In genomic region chr7:44819863-44820262, GRCm38 (mm10) we compare ENCODE assay signal across 8 mouse cellular contexts. TPM values are rescaled to one million over a fixed set of nuclear protein-coding genes. Genes with fewer than 3 reads are reported as not detected.
DNase-seq lines count a peak whose midpoint lies in the region; ATAC-seq and TF ChIP-seq lines count a peak whose summit lies in the region.

No protein-coding gene starts in this region.

- peak; percentile 28 to 55 for DNase-seq in heart, adult 2 months
- no peak for DNase-seq in heart, adult 8-10 months (ENCODE audit: low spot score)
- DNase-seq in testis, postnatal 14 days (ENCODE audit: low spot score): no peak
- DNase-seq in right cerebral cortex, adult 18-20 months: no peak
- no peak for DNase-seq in frontal cortex, postnatal 25 days (ENCODE audit: low spot score in 2 of 2)

- H3K4me2 ChIP-seq in heart, embryonic 13.5 days: peak overlapping the region; percentile 86

- no peak for TF ChIP-seq EP300 in heart, adult 2 months (IDR thresholded peaks at IDR 0.05; ENCODE audit: insufficient read depth, low read depth, low read length)

- no peak for TF ChIP-seq CTCF in heart, adult 2 months (IDR thresholded peaks at IDR 0.05)
- no peak for TF ChIP-seq CTCF in testis, adult 2 months (IDR thresholded peaks at IDR 0.05; ENCODE audit: control insufficient read depth, insufficient read depth, insufficient replicate concordance, low read depth, low read length)

- no peaks in the 10 kb centered on the region for H3K9me3 ChIP-seq in heart, embryonic 13.5 days

- no peak for TF ChIP-seq POLR2A in heart, adult 2 months (IDR thresholded peaks at IDR 0.05; ENCODE audit: insufficient read depth, low read depth, low read length)
- TF ChIP-seq POLR2A in testis, adult 2 months (IDR thresholded peaks at IDR 0.05; ENCODE audit: control insufficient read depth, low read depth, low read length): no peak

- no peak for ATAC-seq in heart, embryonic 13.5 days (ENCODE audit: extremely low read depth, insufficient number of reproducible peaks, low FRiP score, low TSS enrichment)

- no peak overlapping the region for H3K9ac ChIP-seq in heart, adult 2 months (ENCODE audit: low read depth, low read length)
- peak overlapping the region; percentile 98 for H3K9ac ChIP-seq in heart, embryonic 13.5 days

- H3K4me3 ChIP-seq in heart, adult 2 months: no peak overlapping the region
- peak overlapping the region; percentile 3; the same call in 1 of the 2 replicates for H3K4me3 ChIP-seq in testis, adult 2 months (ENCODE audit: control insufficient read depth, low read depth, low read length)
- H3K4me3 ChIP-seq in heart, embryonic 13.5 days: peak overlapping the region; percentile 90; the same call in 1 of the 2 replicates
- H3K4me3 ChIP-seq in macrophage (ENCODE audit: inconsistent target): peak overlapping the region; percentile 90; the same call in 1 of the 2 replicates

- H3K27me3 ChIP-seq in heart, adult 2 months (ENCODE audit: control insufficient read depth, insufficient read depth, low read length): no peaks in the 10 kb centered on the region
- H3K27me3 ChIP-seq in testis, adult 2 months (ENCODE audit: control insufficient read depth, insufficient read depth, low read length): no peaks in the 10 kb centered on the region
- no peaks in the 10 kb centered on the region for H3K27me3 ChIP-seq in heart, embryonic 13.5 days (replicated peaks)

- intact Hi-C loops in heart, adult 2 months (cut with DNase I): loop anchor here (5.0 to 10.0 kb wide), 2 partner anchors 168 to 445 kb away; no protein-coding TSS in a partner anchor

- peaks cover 14% of the 10 kb centered on the region for H3K36me3 ChIP-seq in heart, adult 2 months (ENCODE audit: control insufficient read depth, insufficient read depth, low read length)
- peaks cover 3% of the 10 kb centered on the region; the same call in 1 of the 2 replicates for H3K36me3 ChIP-seq in testis, adult 2 months (ENCODE audit: control insufficient read depth, insufficient read depth, low read length)
- H3K36me3 ChIP-seq in heart, embryonic 13.5 days: peaks cover 7% of the 10 kb centered on the region; the same call in 1 of the 2 replicates
- H3K36me3 ChIP-seq in macrophage (ENCODE audit: inconsistent target): no peaks in the 10 kb centered on the region

- peaks cover 3% of the 10 kb centered on the region for H3K79me2 ChIP-seq in heart, adult 2 months (replicated peaks; ENCODE audit: control insufficient read depth, insufficient read depth, low read length)
- peaks cover 84% of the 10 kb centered on the region for H3K79me2 ChIP-seq in macrophage (ENCODE audit: inconsistent target)

- H3K4me1 ChIP-seq in heart, adult 2 months (ENCODE audit: control insufficient read depth, insufficient read depth, low read length): peaks cover 19% of the 10 kb centered on the region
- peaks cover 15% of the 10 kb centered on the region for H3K4me1 ChIP-seq in testis, adult 2 months (ENCODE audit: control insufficient read depth, insufficient read depth, low read length)
- H3K4me1 ChIP-seq in heart, embryonic 13.5 days: peaks cover 77% of the 10 kb centered on the region

- H3K27ac ChIP-seq in heart, adult 2 months: peak overlapping the region; percentile 93
- H3K27ac ChIP-seq in testis, adult 2 months (ENCODE audit: control insufficient read depth, insufficient read depth, low read depth, low read length): peak overlapping the region; percentile 49
- 0 out of 2 replicates have a peak overlapping the region, but pooled peaks have one; percentile 12 for H3K27ac ChIP-seq in heart, embryonic 13.5 days (replicated peaks)
- peak overlapping the region; percentile 93 for H3K27ac ChIP-seq in macrophage

- 19% methylated on average over 5 of the region's 5 CpGs for WGBS in heart, adult 2 months
- WGBS in heart, embryonic 13.5 days: 50% methylated on average over 5 of the region's 5 CpGs
- WGBS in macrophage (ENCODE audit: missing documents): 39% methylated on average over 5 of the region's 5 CpGs

RNA-seq across cellular contexts. Expression of gene Atf5, which starts 3.4 kb away (rescaled TPM):
- total RNA-seq in heart, adult 2 months (2021): 10 to 100 TPM; 60.2 to 63.4 TPM
- polyA plus RNA-seq in heart, adult 2 months (2012; rRNA removed): 42.3 and 73.6 TPM in 2 replicates
- 10 to 100 TPM; 55.1 to 71.1 (median 64.7) TPM for total RNA-seq in heart, adult 8-10 months (2022)
- 21.6 TPM in 2 replicates for polyA plus RNA-seq in testis, adult 2 months (2012; rRNA removed)
- 2.4 and 2.7 TPM in 2 replicates for polyA plus RNA-seq in heart, embryonic 13.5 days (2015; fragmentation: Nextera tagmentation; extraction: Ambion mirVana)
- total RNA-seq in macrophage (2018; cell fraction: chromatin; rRNA removed): 10 to 100 TPM in 16 of 26 experiments, 1 to 10 TPM in 10; 4.9 to 59.2 (median 10.8) TPM
- total RNA-seq in macrophage (2018; cell fraction: cytosol; rRNA removed): 10 to 100 TPM; 34.7 to 78.3 (median 52.0) TPM
- 10 to 100 TPM; 17.6 to 77.3 (median 31.7) TPM for total RNA-seq in macrophage (2018; cell fraction: nucleus; rRNA removed)
- polyA plus RNA-seq in macrophage (2018): 29.8 to 55.7 TPM (median 36.4 TPM) in 3 replicates

RNA-seq across cellular contexts. Expression of gene Il4i1, which starts 3.7 kb away (rescaled TPM):
- under 1 TPM; 0.61 to 0.70 TPM for total RNA-seq in heart, adult 2 months (2021)
- 1.3 and 1.5 TPM in 2 replicates for polyA plus RNA-seq in heart, adult 2 months (2012; rRNA removed)
- 1 to 10 TPM in 2 of 4 experiments, under 1 TPM in 2; 0.35 to 1.2 (median 0.88) TPM for total RNA-seq in heart, adult 8-10 months (2022)
- polyA plus RNA-seq in testis, adult 2 months (2012; rRNA removed): 97.2 and 97.6 TPM in 2 replicates
- 0.51 and 0.70 TPM in 2 replicates for polyA plus RNA-seq in heart, embryonic 13.5 days (2015; fragmentation: Nextera tagmentation; extraction: Ambion mirVana)
- 100 to 1,000 TPM in 1 of 26 experiments, 10 to 100 TPM in 22, 1 to 10 TPM in 3; 6.1 to 148 (median 24.7) TPM for total RNA-seq in macrophage (2018; cell fraction: chromatin; rRNA removed)
- 10 to 100 TPM in 3 of 26 experiments, 1 to 10 TPM in 23; 1.1 to 21.6 (median 4.6) TPM for total RNA-seq in macrophage (2018; cell fraction: cytosol; rRNA removed)
- total RNA-seq in macrophage (2018; cell fraction: nucleus; rRNA removed): 100 to 1,000 TPM in 2 of 26 experiments, 10 to 100 TPM in 23, 1 to 10 TPM in 1; 9.4 to 314 (median 22.8) TPM
- 2.3 to 2.8 TPM (median 2.7 TPM) in 3 replicates for polyA plus RNA-seq in macrophage (2018)

RNA-seq across cellular contexts. Expression of gene Nup62, which starts 4.0 kb away (rescaled TPM):
- total RNA-seq in heart, adult 2 months (2021): 10 to 100 TPM; 27.1 to 28.0 TPM
- polyA plus RNA-seq in heart, adult 2 months (2012; rRNA removed): 36.0 and 36.6 TPM in 2 replicates
- 10 to 100 TPM; 18.7 to 32.3 (median 24.4) TPM for total RNA-seq in heart, adult 8-10 months (2022)
- polyA plus RNA-seq in testis, adult 2 months (2012; rRNA removed): 181 and 183 TPM in 2 replicates
- polyA plus RNA-seq in heart, embryonic 13.5 days (2015; fragmentation: Nextera tagmentation; extraction: Ambion mirVana): 77.5 and 80.3 TPM in 2 replicates
- 10 to 100 TPM in 24 of 26 experiments, 1 to 10 TPM in 2; 7.9 to 35.5 (median 17.8) TPM for total RNA-seq in macrophage (2018; cell fraction: chromatin; rRNA removed)
- total RNA-seq in macrophage (2018; cell fraction: cytosol; rRNA removed): 10 to 100 TPM; 41.8 to 65.9 (median 52.2) TPM
- total RNA-seq in macrophage (2018; cell fraction: nucleus; rRNA removed): 10 to 100 TPM; 17.7 to 43.3 (median 33.1) TPM
- 60.3 to 113 TPM (median 73.8 TPM) in 3 replicates for polyA plus RNA-seq in macrophage (2018)

RNA-seq across cellular contexts. Expression of gene Akt1s1, which starts 28.9 kb away (rescaled TPM):
- 10 to 100 TPM; 62.6 to 72.8 TPM for total RNA-seq in heart, adult 2 months (2021)
- polyA plus RNA-seq in heart, adult 2 months (2012; rRNA removed): 53.8 and 63.0 TPM in 2 replicates
- total RNA-seq in heart, adult 8-10 months (2022): 10 to 100 TPM; 64.3 to 76.2 (median 70.5) TPM
- polyA plus RNA-seq in testis, adult 2 months (2012; rRNA removed): 31.5 and 35.7 TPM in 2 replicates
- polyA plus RNA-seq in heart, embryonic 13.5 days (2015; fragmentation: Nextera tagmentation; extraction: Ambion mirVana): 96.5 and 101 TPM in 2 replicates
- total RNA-seq in macrophage (2018; cell fraction: chromatin; rRNA removed): 10 to 100 TPM; 10.1 to 70.6 (median 25.0) TPM
- total RNA-seq in macrophage (2018; cell fraction: cytosol; rRNA removed): 10 to 100 TPM; 22.9 to 69.0 (median 54.8) TPM
- 10 to 100 TPM; 13.3 to 58.4 (median 33.6) TPM for total RNA-seq in macrophage (2018; cell fraction: nucleus; rRNA removed)
- 33.4 to 56.3 TPM (median 49.1 TPM) in 3 replicates for polyA plus RNA-seq in macrophage (2018)

RNA-seq across cellular contexts. Expression of gene Tbc1d17, which starts 29.0 kb away (rescaled TPM):
- 10 to 100 TPM; 29.6 to 46.6 TPM for total RNA-seq in heart, adult 2 months (2021)
- polyA plus RNA-seq in heart, adult 2 months (2012; rRNA removed): 56.0 and 61.9 TPM in 2 replicates
- total RNA-seq in heart, adult 8-10 months (2022): 10 to 100 TPM; 40.7 to 59.5 (median 51.5) TPM
- polyA plus RNA-seq in testis, adult 2 months (2012; rRNA removed): 24.4 and 28.5 TPM in 2 replicates
- 56.1 and 57.0 TPM in 2 replicates for polyA plus RNA-seq in heart, embryonic 13.5 days (2015; fragmentation: Nextera tagmentation; extraction: Ambion mirVana)
- 100 to 1,000 TPM in 12 of 26 experiments, 10 to 100 TPM in 14; 32.8 to 197 (median 94.9) TPM for total RNA-seq in macrophage (2018; cell fraction: chromatin; rRNA removed)
- total RNA-seq in macrophage (2018; cell fraction: cytosol; rRNA removed): 10 to 100 TPM; 17.1 to 50.9 (median 28.5) TPM
- total RNA-seq in macrophage (2018; cell fraction: nucleus; rRNA removed): 100 to 1,000 TPM in 1 of 26 experiments, 10 to 100 TPM in 25; 29.7 to 111 (median 46.6) TPM
- polyA plus RNA-seq in macrophage (2018): 25.6 to 51.8 TPM (median 28.3 TPM) in 3 replicates

Comparison
In these comparisons a context has a peak if more than half of its experiments do, and no peak if none do; other contexts are left out.
1. DNase-seq: peak in heart, adult 2 months (2 of 2); none in heart, adult 8-10 months (single experiment), testis, postnatal 14 days (single experiment), right cerebral cortex, adult 18-20 months (single experiment) and frontal cortex, postnatal 25 days (0 of 2).
2. H3K27ac ChIP-seq: peak in every context shown above with its lines; median percentile 93 in heart, adult 2 months; 93 in macrophage; 49 in testis, adult 2 months; 12 in heart, embryonic 13.5 days.
3. RNA of gene Il4i1, which starts 3.7 kb away (polyA plus RNA-seq): 97.2 to 97.6 TPM in testis, adult 2 months; 2.3 to 2.8 TPM in macrophage, 1.3 to 1.5 TPM in heart, adult 2 months and 0.51 to 0.70 TPM in heart, embryonic 13.5 days; every median in the first group is over 10 times any median in the second.